In genomic region chr16:34967120-34967800, GRCm38 (mm10) we compare ENCODE assay signal across 8 mouse cellular contexts. TPM values are rescaled to one million over a fixed set of nuclear protein-coding genes. Genes with fewer than 3 reads are reported as not detected.
DNase-seq lines count a peak whose midpoint lies in the region; ATAC-seq and TF ChIP-seq lines count a peak whose summit lies in the region.

No protein-coding gene starts in this region.

- DNase-seq in thymus, postnatal 0 days (ENCODE audit: low spot score), result peak; percentile 7
- DNase-seq in thymus, postnatal 36 days, result no peak
- DNase-seq in heart, adult 2 months, result peak; percentile 80 to 85
- DNase-seq in kidney, adult 2 months, result peak; percentile 83
- DNase-seq in left cerebral cortex, postnatal 4 days, result peak; percentile 84

- 51% methylated on average over 10 of the region's 10 CpGs for WGBS in embryonic facial prominence, embryonic 12.5 days
- 45% methylated on average over 10 of the region's 10 CpGs for WGBS in heart, adult 2 months
- 58% methylated on average over 10 of the region's 10 CpGs for WGBS in kidney, adult 2 months
- WGBS in midbrain, embryonic 13.5 days, result 61% methylated on average over 10 of the region's 10 CpGs

- TF ChIP-seq POLR2A in heart, adult 2 months (IDR thresholded peaks at IDR 0.05; ENCODE audit: insufficient read depth, low read depth, low read length), result peak; percentile 29; the same call in 1 of the 2 replicates
- no peak for TF ChIP-seq POLR2A in kidney, adult 2 months (IDR thresholded peaks at IDR 0.05; ENCODE audit: low read depth, low read length)
- TF ChIP-seq POLR2A in testis, adult 2 months (IDR thresholded peaks at IDR 0.05; ENCODE audit: control insufficient read depth, low read depth, low read length), result no peak

- intact Hi-C loops in heart, adult 2 months (cut with DNase I), result loop anchor here (1.0 to 10.0 kb wide), 3 partner anchors 47 to 302 kb away; no protein-coding TSS in a partner anchor
- intact Hi-C loops in left cerebral cortex, postnatal 4 days (cut with DNase I), result loop anchor here (5.0 to 10.0 kb wide), 2 partner anchors 65 to 302 kb away; no protein-coding TSS in a partner anchor

- peak; percentile 95 for TF ChIP-seq CTCF in heart, adult 2 months (IDR thresholded peaks at IDR 0.05)
- TF ChIP-seq CTCF in kidney, adult 2 months (conservative IDR thresholded peaks at IDR 0.05; ENCODE audit: insufficient read depth, insufficient read length, low read depth, low read length), result peak; percentile 94
- TF ChIP-seq CTCF in testis, adult 2 months (IDR thresholded peaks at IDR 0.05; ENCODE audit: control insufficient read depth, insufficient read depth, insufficient replicate concordance, low read depth, low read length), result peak; percentile 70; the same call in 1 of the 2 replicates

- H3K27me3 ChIP-seq in embryonic facial prominence, embryonic 12.5 days, result no peaks in the 10 kb centered on the region
- H3K27me3 ChIP-seq in heart, adult 2 months (ENCODE audit: control insufficient read depth, insufficient read depth, low read length), result no peaks in the 10 kb centered on the region
- H3K27me3 ChIP-seq in kidney, adult 2 months (replicated peaks; ENCODE audit: control insufficient read depth, insufficient read depth, low read length), result no peaks in the 10 kb centered on the region
- H3K27me3 ChIP-seq in midbrain, embryonic 13.5 days, result no peaks in the 10 kb centered on the region
- no peaks in the 10 kb centered on the region for H3K27me3 ChIP-seq in testis, adult 2 months (ENCODE audit: control insufficient read depth, insufficient read depth, low read length)

- H3K27ac ChIP-seq in embryonic facial prominence, embryonic 12.5 days, result no peak overlapping the region
- peak overlapping the region; percentile 61 for H3K27ac ChIP-seq in heart, adult 2 months
- no peak overlapping the region for H3K27ac ChIP-seq in kidney, adult 2 months (ENCODE audit: insufficient read depth, low read depth, low read length)
- no peak overlapping the region for H3K27ac ChIP-seq in midbrain, embryonic 13.5 days
- no peak overlapping the region for H3K27ac ChIP-seq in testis, adult 2 months (ENCODE audit: control insufficient read depth, insufficient read depth, low read depth, low read length)

- ATAC-seq in embryonic facial prominence, embryonic 12.5 days (ENCODE audit: insufficient number of reproducible peaks, insufficient read depth, low FRiP score, low TSS enrichment), result peak; percentile 82
- ATAC-seq in midbrain, embryonic 13.5 days, result peak; percentile 94

- H3K36me3 ChIP-seq in embryonic facial prominence, embryonic 12.5 days, result no peaks in the 10 kb centered on the region
- peaks cover 3% of the 10 kb centered on the region; the same call in 1 of the 2 replicates for H3K36me3 ChIP-seq in heart, adult 2 months (ENCODE audit: control insufficient read depth, insufficient read depth, low read length)
- H3K36me3 ChIP-seq in kidney, adult 2 months (ENCODE audit: control insufficient read depth, insufficient read depth, low read length), result no peaks in the 10 kb centered on the region; the same call in 1 of the 2 replicates
- no peaks in the 10 kb centered on the region for H3K36me3 ChIP-seq in midbrain, embryonic 13.5 days
- no peaks in the 10 kb centered on the region for H3K36me3 ChIP-seq in testis, adult 2 months (ENCODE audit: control insufficient read depth, insufficient read depth, low read length)

- H3K9me3 ChIP-seq in embryonic facial prominence, embryonic 12.5 days, result no peaks in the 10 kb centered on the region
- no peaks in the 10 kb centered on the region for H3K9me3 ChIP-seq in midbrain, embryonic 13.5 days

- peaks cover 10% of the 10 kb centered on the region for H3K4me1 ChIP-seq in embryonic facial prominence, embryonic 12.5 days
- H3K4me1 ChIP-seq in heart, adult 2 months (ENCODE audit: control insufficient read depth, insufficient read depth, low read length), result peaks cover 14% of the 10 kb centered on the region
- H3K4me1 ChIP-seq in kidney, adult 2 months (ENCODE audit: control insufficient read depth, insufficient read depth, low read length), result no peaks in the 10 kb centered on the region
- H3K4me1 ChIP-seq in midbrain, embryonic 13.5 days (replicated peaks), result no peaks in the 10 kb centered on the region
- H3K4me1 ChIP-seq in testis, adult 2 months (ENCODE audit: control insufficient read depth, insufficient read depth, low read length), result no peaks in the 10 kb centered on the region

- H3K4me3 ChIP-seq in embryonic facial prominence, embryonic 12.5 days, result no peak overlapping the region
- H3K4me3 ChIP-seq in heart, adult 2 months, result no peak overlapping the region
- no peak overlapping the region for H3K4me3 ChIP-seq in kidney, adult 2 months (ENCODE audit: insufficient read depth, low read depth, low read length)
- H3K4me3 ChIP-seq in midbrain, embryonic 13.5 days (replicated peaks), result no peak overlapping the region
- H3K4me3 ChIP-seq in testis, adult 2 months (ENCODE audit: control insufficient read depth, low read depth, low read length), result no peak overlapping the region

- H3K4me2 ChIP-seq in embryonic facial prominence, embryonic 12.5 days (replicated peaks), result no peak overlapping the region
- no peak overlapping the region for H3K4me2 ChIP-seq in midbrain, embryonic 13.5 days (replicated peaks)

- H3K9ac ChIP-seq in embryonic facial prominence, embryonic 12.5 days, result no peak overlapping the region
- H3K9ac ChIP-seq in heart, adult 2 months (ENCODE audit: low read depth, low read length), result no peak overlapping the region
- H3K9ac ChIP-seq in midbrain, embryonic 13.5 days (replicated peaks), result no peak overlapping the region

- no peaks in the 10 kb centered on the region for H3K79me2 ChIP-seq in heart, adult 2 months (replicated peaks; ENCODE audit: control insufficient read depth, insufficient read depth, low read length)

- peak; percentile 98 for TF ChIP-seq EP300 in heart, adult 2 months (IDR thresholded peaks at IDR 0.05; ENCODE audit: insufficient read depth, low read depth, low read length)

RNA-seq across cellular contexts. Expression of gene Hacd2, which starts 55.0 kb away (rescaled TPM):
- 46.7 and 53.7 TPM in 2 replicates for polyA plus RNA-seq in thymus, postnatal 0 days (2015; fragmentation: Nextera tagmentation; extraction: Ambion mirVana)
- polyA plus RNA-seq in embryonic facial prominence, embryonic 12.5 days (2016; fragmentation: Nextera tagmentation; extraction: Ambion mirVana), result 55.5 and 59.5 TPM in 2 replicates
- 10 to 100 TPM in 1 of 2 experiments, 1 to 10 TPM in 1; 7.2 to 12.4 TPM for total RNA-seq in heart, adult 2 months (2021)
- 13.2 and 17.0 TPM in 2 replicates for polyA plus RNA-seq in heart, adult 2 months (2012; rRNA removed)
- 68.4 and 70.8 TPM in 2 replicates for polyA plus RNA-seq in kidney, adult 2 months (2012; rRNA removed)
- 10 to 100 TPM; 19.9 to 23.3 TPM for total RNA-seq in left cerebral cortex, postnatal 4 days (2021)
- polyA plus RNA-seq in midbrain, embryonic 13.5 days (2015; fragmentation: Nextera tagmentation; extraction: Ambion mirVana), result 37.8 and 40.5 TPM in 2 replicates
- 60.1 and 94.1 TPM in 2 replicates for polyA plus RNA-seq in testis, adult 2 months (2012; rRNA removed)

Comparison
In these comparisons a context has a peak if more than half of its experiments do, and no peak if none do; other contexts are left out.
1. DNase-seq: peak in thymus, postnatal 0 days (single experiment), heart, adult 2 months (2 of 2), kidney, adult 2 months (single experiment) and left cerebral cortex, postnatal 4 days (single experiment); none in thymus, postnatal 36 days (0 of 2).
2. Peak in every context shown above with its lines, with median percentiles within 50 percentile points of each other: CTCF ChIP-seq.